Mouse (Mus musculus) adrenal gland, adult 8-10 months (tissue): ENCODE measurements around the gene Trmt10c. TPM values are rescaled to one million over a fixed set of nuclear protein-coding genes. Genes with fewer than 3 reads are reported as not detected.

Source experiments
- DNase-seq: peaks from one replicate; pipeline ENCODE4 v3.0.0; 2022
- microRNA-seq, 2 experiments: library from miRNA; unstranded; fragments of <30 nt; microRNA quantifications; one replicate each; pipeline ENCODE4 v1.2.0; 2022
- total RNA-seq, 4 experiments: library from RNA; stranded (reverse); gene quantifications; 2 replicates each; pipeline ENCODE4 v1.2.4; 2022

The Trmt10c gene
- total RNA-seq, 4 experiments from 2014 or later = 16.0 to 19.5 (median 18.7) TPM

DNA sequence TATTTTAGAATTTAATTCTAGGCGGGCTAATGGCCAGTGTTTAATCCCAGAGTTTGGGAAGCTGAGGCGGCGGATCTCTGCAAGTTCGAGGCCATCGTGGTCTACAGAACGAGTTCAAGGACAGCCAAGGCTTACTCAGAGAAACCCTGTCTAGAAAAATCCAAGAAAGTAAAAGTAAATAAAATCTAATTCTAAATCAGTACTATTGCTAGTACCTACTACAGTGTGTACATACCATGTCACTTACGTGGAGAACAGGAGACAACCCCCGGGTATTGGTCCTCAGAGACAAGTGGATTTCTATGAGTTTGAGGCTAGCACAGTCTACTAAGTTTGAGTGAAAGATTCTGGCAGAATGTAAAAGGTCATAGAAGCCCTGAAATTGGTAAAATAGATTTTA lies 471 bp upstream of the Trmt10c start:
- DNase-seq = no peak

GRCm38 (mm10) chr16:56036501-56036900 lies 1.1 kb downstream of the Trmt10c start:
- no peak for DNase-seq

GRCm38 (mm10) chr16:56034566-56034965 lies 3.1 kb downstream of the Trmt10c start:
- no peak for DNase-seq

- DNase-seq = peak; percentile 96
Observed at GRCm38 (mm10) chr16:56029661-56030082, 7.9 kb downstream of the Trmt10c start, which contains the start of gene Pcnp. Gene Pcnp (minus strand): TSS chr16:56029739.

DNA sequence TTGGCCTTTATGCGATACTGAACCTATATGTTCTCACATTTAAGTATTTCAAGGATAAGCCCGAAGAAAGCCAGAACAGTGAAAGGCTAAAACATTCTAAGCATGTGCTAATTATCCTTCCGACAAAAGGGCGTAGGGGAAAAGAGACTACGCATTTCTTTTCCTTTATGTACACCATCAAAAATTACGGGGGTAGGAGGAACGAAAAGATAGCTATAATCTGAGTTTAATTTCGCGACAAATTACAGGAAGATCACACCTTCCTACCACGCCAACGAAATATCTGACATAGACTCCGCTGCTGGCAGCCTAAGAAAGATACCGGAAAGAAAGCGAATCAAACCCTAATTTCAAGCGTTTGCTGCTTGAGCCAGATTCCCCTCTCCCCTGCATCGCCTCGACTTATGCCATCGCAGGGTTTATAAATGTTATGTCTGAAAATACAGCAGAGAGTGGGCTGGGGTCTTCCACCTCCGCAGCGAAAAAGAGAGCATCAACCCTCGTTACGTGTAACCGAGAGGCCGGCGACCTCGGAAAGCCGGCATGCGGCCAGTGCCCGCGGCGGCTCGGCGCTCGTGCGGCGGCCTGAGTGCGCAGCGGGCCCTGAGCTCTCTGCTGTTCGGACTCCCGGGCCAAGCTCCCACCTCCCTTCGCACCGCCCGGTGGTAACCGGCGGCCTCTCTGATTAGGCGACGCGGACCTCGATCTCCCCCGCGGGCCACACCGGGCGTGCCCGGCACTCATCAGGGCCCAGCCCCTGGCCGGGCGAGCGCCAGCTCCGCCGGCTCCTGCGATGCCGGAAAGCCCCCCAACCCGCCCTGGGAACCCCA lies 8.7 kb downstream of the Trmt10c start:
- no peak for DNase-seq

DNA sequence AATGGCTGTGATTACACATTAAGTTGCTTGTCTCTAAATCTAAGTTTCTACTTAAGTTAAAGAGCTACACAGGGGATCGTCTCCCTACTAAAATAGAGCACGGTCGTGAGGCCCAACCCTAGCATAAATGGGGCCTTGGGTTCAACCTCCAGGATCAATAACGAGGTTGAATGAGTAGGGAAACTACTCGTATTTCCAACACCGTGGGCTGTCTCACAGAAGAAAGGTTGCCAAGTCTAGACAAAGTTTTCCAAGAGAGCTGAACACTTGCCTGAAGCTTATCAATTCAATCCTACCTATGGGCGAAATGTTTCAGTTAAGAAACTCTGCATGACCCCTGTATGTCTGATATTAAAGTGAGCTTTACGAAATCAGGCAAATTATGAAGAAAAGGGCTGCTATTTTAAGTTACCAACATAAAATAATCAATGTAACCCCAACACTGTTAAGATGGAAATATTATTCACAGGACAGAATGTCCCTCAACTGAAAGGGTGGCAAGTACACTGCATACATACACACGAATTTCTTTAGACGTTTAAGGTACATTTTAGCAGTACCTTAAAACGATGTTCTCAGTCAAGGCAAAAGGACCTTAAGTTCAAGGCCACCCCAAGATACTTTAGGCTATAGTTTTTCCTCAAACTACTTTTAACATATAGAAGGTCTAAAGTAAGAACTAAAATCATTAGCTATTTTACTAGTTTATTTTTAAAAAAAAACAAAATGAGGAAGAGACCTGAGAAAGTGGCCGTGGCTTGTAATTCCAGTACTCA lies 9.6 kb downstream of the Trmt10c start:
- no peak for DNase-seq

DNA sequence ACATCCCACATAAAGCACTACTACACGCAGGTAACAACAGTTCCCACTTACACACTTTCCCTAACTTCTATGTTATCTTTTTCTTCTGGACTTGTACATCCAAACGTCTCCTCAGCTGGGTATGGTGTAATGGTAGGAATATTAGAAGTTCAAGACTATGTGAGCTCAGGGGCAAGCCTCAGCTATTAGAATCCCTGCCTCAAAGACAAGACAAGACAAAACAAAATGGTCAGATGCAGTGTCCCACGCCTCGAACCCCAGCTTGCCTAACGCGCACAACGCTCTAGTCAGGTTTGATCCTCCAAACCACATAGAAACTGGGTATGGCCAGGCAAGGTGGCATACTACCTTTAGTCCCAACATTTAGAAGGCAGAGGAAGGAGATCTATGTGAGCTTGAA lies 18.0 kb downstream of the Trmt10c start:
- no peak for DNase-seq

DNA sequence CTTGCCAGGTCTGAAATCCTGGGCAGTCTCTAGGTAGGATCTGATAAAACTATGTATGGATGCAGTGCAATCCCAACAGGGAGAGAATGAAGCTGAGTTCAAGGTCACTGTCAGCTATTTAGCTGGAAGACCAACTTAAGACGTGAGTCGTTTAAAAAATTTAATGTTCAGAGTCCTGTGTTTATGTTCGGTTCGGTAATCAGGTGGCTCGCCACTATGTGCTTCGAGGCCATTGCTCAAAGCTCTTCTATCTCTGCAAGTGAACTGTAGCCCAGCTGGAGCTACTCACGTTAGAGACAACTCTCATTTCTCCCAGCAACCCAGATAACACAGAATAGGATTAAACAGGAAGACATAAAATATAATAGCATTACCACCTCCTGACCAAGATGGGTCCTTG lies 23.5 kb downstream of the Trmt10c start:
- no peak for DNase-seq

DNA sequence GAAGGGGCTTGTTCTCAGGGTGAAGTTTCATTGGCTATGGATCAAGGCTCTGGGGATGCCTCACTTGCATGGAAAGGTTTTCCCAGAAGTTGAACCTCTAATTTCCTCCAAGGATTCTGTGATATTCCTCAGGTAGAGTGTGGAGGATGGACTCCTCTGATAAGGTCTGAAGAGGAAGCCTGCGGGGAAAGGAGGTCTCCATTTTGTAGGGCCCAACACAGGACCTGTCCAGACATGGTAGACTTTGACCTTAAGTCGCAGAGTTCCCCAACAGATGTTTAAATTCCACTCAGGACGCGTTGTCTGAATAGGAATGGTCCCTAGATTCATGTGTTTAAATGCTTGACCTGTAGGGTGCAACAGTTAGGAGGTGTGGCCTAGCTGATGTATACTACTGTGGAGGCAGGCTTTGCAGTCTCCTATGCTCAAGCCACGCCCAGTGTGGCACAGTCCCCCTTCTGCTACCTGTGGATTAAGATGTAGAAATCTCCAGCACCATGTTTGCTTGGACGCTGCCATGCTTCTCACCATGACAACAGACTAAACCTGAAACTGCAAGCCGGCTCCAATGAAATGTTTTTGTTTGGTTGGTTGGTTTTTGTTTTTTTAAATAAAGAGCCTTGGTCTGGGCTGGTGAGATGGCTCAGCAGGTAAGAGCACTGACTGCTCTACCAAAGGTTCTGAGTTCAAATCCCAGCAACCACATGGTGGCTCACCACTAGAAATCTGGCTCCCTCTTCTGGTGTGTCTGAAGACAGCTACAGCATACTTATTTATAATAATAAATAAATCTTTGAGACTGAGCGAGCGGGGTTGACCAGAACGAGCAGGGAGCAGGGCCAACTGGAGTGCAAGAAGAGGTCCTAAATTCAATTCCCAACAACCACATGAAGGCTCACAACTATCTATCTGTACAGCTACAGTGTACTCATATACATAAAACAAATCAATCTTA lies 24.6 kb downstream of the Trmt10c start:
- no peak for DNase-seq

- DNase-seq = no peak
Observed at GRCm38 (mm10) chr16:56008862-56009261, 28.8 kb downstream of the Trmt10c start.

DNA sequence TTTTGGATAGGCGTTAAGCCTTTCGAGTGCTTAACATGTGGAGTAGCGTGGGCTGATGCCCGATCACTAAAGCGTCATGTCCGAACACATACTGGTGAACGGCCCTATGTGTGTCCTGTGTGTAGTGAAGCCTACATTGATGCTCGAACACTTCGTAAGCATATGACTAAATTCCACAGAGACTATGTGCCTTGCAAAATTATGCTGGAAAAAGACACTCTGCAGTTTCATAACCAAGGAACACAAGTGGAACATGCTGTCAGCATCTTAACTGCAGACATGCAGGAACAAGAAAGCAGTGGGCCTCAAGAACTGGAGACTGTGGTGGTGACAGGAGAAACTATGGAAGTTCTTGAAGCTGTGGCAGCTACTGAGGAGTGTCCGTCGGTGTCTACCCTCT lies 30.8 kb downstream of the Trmt10c start:
- no peak for DNase-seq

DNA sequence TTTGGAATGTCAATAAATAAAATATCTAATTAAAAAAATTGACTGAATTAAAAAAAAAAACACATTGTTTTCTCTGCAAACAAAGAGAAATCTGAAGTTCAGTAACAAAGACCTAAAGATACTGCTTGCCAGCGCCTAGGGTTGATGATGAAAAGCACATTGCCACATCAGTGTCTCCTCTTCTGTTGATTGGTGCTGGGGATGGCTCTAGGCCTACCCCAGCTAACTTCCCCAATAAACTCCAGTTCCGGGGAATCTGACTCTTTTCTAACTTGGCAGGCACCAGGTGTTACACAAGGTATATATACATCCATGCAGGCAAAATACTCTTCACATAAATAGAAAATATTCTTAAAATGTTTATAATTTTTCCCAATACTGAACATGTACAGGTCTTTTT lies 43.4 kb downstream of the Trmt10c start:
- no peak for DNase-seq

DNA sequence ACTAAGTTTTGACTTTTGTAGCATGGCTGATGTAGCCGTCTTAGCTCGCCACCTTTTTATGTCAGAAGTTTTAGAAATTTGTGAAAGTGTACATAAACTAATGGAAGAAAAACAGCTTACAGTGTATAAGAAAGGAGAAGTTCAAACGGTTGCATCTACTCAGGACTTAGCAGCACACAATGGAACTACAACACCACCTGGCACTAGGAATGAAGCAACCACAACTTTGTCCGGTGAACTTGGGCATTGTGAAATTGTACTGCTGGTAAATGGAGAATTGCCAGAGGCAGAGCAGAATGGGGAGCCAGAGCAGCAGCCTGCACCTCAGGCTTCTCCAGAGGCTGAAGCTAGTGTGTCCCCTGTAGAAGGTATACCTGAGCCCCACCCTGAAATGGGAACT lies 47.3 kb downstream of the Trmt10c start:
- DNase-seq = no peak

GRCm38 (mm10) chr16:55986001-55986400 lies 51.6 kb downstream of the Trmt10c start:
- no peak for DNase-seq

Small RNA genes within 50 kb of the gene (microRNA-seq; reads per million reads assigned to microRNA genes)
- 0 reads per million in 2 experiments for gene Gm24047

Other genes starting within 250 kb of the Trmt10c start
- 1 to 10 TPM; 3.4 to 8.0 (median 5.0) TPM for gene Nfkbiz, start 198.9 kb downstream of the Trmt10c start, total RNA-seq
- 1 to 10 TPM; 2.0 to 3.4 (median 2.7) TPM for gene Nxpe3, start 142.5 kb downstream of the Trmt10c start, total RNA-seq
- gene Cep97, start 103.0 kb downstream of the Trmt10c start, total RNA-seq = 10 to 100 TPM; 10.4 to 15.0 (median 12.8) TPM
- 100 to 1,000 TPM; 569 to 683 (median 613) TPM for gene Rpl24, start 71.5 kb downstream of the Trmt10c start, total RNA-seq
- 10 to 100 TPM; 21.0 to 22.3 (median 21.6) TPM for gene Zbtb11, start 63.9 kb downstream of the Trmt10c start, total RNA-seq
- 100 to 1,000 TPM; 102 to 138 (median 126) TPM for gene Pcnp, start 8.1 kb downstream of the Trmt10c start, total RNA-seq
- gene Senp7, start 10.5 kb upstream of the Trmt10c start, total RNA-seq = 10 to 100 TPM; 18.0 to 33.3 (median 25.4) TPM
- gene Impg2, start 166.5 kb upstream of the Trmt10c start, total RNA-seq = under 1 TPM; 0.17 to 0.71 (median 0.50) TPM